Mouse (Mus musculus) layer of hippocampus, postnatal 10 days (tissue): ENCODE data around the gene Cd3eap. TPM values are rescaled to one million over a fixed set of nuclear protein-coding genes. Genes with fewer than 3 reads are reported as not detected.

Experiments used
- DNase-seq, 2 experiments: peaks; one replicate each; pipeline ENCODE4 v3.0.0; 2021; ENCODE audit warnings: low spot score in 2 of 2
- long read RNA-seq: library from polyadenylated mRNA; stranded (forward); transcript quantifications from one replicate; pipeline ENCODE4 v2.0.0, GENCODE M21; 2023
- total RNA-seq, 2 experiments: library from RNA; stranded (reverse); gene quantifications; 2 replicates each; pipeline ENCODE4 v1.2.3; 2021

Gene Cd3eap
- 10 to 100 TPM; 17.6 to 18.1 TPM for total RNA-seq
- long read RNA-seq, transcript Cd3eap-201 (3 exons, 2,239 nt): major isoform, 15 of 36 reads
- long read RNA-seq, partial matches to known transcripts: 0 of 36 reads
- long read RNA-seq, other reads (novel, unspliced or antisense): 21 of 36 reads

DNA sequence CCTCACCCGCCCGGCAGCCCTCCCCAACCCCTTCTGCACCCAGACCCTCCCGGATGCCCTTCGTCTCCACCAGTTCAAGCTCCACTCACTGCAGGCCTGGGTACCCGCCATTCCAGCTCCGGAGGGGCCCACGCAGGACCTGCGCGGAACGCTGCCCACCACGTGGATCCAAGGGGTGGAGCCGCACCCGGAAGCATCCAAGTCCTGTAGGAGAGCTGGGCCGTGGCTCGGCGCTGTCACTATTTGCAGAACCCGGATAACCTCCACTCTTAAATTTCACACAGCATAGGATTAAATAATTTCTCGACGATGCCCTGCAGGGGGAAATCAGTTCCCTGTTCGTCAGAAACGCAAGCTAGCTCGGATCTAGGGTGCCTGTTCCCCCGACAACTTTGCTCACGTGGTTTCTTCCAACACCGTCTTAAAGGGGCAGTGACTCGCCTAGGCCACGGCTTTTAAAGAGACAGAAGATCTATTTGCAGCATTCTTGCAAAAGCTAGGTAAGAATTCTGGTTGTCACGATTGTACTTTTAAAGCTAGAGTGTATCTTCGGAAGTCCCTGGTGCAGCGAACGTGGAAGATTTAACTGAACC lies at the start of gene Cd3eap, which contains the start of gene Ppp1r13l:
Cd3eap (minus strand) TSS at position 185 of the 593 bp plus-strand sequence.
Ppp1r13l (plus strand) TSS at position 451 of the 593 bp plus-strand sequence.
- DNase-seq: peak; percentile 86 to 91

DNA sequence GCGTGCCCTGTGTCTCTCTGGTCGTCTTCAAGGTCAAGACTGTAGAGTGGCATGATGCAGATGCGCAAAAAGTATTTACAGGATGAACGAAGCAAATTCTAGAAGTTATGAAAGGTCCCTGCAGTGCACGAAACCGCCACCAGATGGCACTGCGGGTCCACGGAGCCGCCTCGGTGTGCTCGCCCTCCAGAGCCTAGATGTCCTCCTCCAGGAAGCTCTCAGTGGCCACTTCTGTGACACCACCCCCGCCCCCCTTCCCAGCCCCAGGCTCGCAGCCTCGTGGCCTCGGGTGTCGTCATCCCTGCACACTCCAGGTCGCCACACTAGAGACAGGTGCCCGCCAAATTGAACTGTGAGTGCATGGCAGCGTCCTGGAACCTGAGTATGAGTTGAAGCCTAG lies 46.1 kb upstream of the Cd3eap start:
- DNase-seq: peak; percentile 87 to 89

DNA sequence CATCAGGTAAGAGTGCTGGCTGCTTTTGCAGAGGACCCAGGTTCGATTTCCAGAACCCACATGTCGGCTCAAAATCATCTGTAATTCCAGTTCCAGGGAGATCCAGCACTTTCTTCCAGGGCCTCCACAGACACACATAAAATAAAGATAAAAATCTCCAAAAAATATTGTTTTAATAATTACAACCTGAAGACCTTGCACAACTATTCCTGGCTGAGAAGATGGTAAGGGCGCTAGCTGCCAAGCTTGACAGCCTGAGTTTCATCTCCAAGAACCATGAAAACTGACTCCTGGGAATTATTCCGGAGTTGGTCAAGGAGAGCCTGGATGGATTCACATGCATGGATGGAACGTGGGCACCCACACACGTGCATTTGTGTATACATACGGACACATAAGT lies 45.2 kb upstream of the Cd3eap start, which contains the start of gene Ckm:
Ckm (plus strand) TSS at position 301 of the 400 bp plus-strand sequence.
- no peak for DNase-seq

DNA sequence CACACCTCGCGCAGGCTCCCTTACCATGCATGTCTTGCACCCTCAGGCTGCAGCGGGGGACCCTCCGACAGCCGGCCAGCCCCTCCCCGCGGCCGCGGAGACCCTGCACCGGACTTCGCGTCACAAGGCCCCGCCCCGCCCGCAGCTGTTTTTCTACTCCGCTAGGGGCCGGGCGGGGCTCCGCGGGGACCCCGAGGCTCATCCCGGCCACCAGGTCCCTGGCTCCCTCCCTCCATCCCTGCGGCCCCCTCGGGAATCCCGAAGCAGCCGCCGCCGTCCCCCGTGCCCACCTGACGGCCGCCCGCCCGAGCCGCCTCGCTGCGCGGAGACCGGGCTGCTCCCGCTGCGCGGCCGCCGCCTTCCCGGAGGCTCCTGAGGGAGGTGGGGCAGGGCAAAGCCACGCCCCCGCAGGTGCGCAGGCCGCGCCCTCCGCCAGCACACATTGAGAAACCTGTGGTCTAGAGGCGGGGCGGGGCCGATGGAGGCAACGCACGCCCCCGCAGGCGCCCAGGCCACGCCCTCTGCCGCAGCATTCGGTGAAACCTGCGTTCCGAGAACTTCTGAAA lies 44.5 kb upstream of the Cd3eap start, which contains the start of gene Klc3:
Klc3 (minus strand) TSS at position 374 of the 566 bp plus-strand sequence.
- DNase-seq: no peak

DNA sequence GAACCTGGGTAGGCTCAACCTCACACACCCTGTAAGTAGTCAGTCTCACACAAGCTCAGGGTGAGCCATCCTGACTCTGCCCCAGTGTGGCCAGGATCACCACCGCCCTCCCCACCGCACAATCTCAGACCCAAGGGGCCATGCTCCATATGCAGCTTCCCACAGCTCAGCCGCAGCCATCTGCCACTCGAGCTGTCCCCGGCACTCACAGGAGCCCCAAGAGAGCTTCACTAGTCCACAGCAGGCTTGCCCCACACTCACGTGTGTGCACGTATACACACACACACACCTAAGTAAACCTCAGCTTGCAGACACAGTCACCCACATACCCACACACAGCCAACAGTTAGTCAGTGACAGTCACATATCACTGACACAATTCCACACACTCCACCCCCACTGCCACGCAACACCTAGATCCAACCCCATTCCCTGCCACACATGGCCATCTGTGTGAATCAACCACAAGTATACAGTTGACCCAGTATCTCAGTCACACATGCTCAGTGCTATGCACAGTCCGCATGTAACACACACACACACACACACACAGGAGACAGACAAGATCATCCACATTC lies 43.3 kb upstream of the Cd3eap start:
- no peak for DNase-seq

DNA sequence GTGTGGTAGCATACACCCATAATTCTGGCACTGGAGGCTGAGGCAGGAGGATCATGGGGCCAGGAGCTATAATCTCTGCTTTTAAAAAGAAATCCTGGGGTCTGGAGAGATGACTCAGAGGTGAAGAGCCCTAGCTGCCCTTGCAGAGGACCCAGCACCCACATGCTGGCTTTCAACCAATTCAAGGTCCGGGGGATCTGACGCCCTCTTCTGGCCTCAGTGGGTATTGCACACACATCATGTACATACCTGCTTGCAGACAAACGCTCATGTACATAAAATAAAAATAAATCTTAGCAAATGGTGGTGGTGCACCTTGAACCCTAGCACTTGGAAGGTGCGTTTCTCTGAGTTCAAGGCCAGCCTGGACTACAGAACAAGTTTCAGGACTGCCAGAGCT lies 41.7 kb upstream of the Cd3eap start:
- no peak for DNase-seq

DNA sequence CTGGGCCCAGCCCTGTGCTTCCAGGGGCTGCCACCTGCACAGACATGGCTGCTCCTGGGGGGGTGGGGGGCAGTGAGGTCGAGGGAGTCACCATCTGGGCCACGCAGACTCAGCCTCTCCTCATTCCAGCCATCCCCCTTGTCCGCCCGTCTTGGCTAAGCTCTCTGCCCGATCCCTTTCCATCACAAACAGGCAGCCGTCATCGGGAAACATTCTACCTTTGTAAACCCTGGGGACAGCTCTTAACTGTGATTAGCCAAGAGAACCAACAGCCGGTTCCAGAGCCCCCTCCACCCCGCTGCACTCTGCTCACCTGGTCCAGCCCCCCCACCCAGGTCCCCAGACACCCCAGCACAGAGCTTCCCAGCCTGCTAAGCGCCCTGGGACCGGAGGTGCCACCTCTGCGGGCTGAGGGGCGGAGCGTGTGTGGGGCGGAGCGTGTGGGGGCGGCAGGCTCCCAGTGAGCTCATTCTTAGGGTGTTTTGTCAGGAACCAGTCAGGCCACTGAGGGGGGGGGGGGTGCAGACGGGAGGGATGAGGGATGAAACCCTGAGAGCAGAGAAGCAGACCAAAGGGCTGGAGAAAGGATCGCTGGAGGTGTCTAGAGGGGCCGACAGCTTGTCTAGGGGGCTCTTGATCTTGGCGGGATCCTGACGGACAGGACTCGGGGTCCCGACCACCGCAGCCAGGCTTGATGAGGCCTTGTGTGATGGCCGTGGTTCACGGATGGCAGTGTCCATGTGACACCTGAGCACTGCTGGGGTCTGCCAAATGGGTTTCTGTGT lies 40.4 kb upstream of the Cd3eap start:
- DNase-seq: no peak

DNA sequence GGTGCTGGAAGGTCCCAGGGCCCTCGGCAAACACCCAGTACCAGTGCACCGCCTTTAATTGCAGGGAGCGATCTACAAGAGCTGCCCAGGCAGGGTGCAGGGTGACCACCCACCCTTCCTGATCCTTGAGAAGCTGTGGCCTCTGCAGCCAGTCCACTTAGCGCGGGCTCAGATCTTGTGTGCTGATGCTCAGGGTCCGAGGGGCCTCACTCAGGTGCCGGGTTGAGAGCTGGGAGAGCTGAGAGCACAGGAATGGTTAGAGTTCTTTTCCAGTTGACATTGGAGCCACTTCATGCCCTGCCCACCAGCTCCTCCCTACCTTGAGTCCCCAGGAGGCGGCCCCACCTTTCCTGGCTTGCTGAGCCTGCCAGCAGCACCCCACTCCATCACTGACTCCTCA lies 35.2 kb upstream of the Cd3eap start:
- no peak for DNase-seq

DNA sequence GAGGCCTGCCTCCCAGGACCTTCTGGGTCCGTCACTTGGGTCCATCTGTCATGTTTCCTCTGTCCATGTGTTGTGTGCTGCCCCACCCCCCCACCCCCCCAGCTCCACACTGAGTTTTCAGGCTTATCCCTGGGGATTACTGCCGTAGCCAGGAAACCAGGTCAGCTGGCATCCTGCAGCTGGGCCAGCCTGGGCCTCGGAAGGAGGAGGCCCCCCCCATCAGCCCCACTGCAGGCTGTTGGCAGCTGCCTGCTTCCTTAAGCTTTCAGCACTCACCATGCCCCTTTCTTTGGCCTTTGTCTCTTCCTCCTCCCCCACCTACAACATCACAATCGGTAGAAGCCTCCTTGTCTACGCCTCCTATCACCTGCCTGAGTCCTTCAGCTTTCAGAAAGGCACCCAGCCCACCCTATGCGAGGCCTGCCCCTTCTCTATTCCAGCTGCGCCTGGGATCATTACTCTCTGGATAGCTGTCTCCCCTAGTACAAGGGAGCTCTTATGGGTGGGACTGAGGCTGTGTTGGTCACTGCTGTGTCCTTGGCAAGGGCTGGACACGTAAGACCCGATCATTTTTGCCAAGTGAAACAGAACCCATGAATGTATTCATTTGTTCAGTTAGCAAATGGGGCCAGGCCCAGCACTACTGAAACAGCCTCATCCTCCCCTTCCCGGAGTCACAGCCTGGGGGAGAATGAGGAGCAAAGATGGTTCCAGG lies 29.6 kb upstream of the Cd3eap start:
- DNase-seq: peak; percentile 47 to 61

DNA sequence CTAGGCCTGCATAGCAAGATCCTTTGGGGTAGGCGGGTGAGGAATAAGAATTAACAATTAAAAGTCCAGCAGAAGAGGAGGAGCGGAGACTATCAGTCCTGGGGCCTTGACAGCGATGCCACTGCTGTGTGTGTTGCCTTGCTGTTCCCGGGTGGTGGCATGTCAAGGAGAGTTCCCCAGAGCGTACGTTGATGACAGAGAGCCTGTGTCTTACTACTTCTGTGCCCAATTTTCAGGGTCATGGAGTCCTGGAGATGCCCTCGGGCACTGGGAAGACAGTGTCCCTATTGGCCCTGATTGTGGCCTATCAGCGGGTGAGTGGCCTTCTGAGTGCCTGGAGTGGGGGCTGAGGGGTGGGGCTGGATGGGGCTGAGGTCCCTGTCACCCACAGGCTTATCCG lies 24.4 kb upstream of the Cd3eap start:
- no peak for DNase-seq

DNA sequence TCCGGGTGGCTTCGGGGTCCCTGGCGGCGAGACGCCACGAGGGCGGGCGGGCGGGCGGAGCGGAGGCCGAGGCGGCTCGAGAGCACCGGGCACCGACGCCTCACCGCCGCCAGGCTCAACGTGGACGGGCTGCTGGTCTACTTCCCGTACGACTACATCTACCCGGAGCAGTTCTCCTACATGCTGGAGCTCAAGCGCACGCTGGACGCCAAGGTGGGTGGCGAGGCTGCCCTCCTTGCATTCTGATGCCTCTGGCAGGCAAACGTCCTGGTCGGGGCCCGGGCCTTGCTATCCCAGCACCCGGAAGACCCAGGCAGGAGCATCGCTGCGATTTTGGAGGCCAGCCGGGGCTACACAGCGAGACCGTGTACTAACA lies 22.9 kb upstream of the Cd3eap start:
- no peak for DNase-seq

DNA sequence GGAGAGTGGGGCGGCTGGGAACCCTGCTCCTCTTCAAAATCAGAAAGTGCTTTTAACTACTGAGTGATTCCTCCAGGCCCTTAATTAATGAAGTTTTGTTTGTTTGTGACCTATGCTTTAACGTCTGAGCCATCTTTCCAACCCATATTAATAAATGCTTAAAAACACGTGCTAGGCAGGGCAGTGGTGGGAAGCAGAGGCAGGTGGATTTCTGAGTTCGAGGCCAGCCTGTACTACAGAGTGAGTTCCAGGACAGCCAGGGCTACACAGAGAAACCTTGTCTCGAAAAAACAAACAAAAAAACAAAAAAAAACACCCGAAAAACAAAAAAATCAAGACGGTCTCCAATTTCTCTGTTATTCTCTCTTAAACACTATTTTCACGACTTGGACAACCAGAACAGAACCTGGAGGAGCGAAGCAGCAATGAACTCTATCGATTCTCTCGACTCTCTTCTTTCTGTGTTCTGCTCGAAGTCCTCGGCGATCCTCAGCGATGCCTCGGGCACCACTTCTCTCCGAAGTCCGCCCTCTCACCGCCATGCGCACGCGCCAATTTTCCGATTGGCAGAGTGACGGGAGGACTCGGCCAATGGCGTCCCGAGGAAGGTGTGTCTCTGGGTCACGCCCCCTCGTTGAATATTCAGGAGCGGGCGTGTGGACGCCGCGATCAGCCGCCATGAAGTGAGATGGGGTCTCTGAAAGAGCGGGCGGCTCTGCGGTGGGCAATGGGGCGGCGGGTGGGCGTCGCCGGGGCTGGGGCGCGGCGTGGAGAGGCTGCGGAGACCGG lies 22.3 kb upstream of the Cd3eap start, which contains the start of gene Ercc2:
Ercc2 (plus strand) TSS at position 634 of the 789 bp plus-strand sequence.
- peak; percentile 99 to 100 for DNase-seq

DNA sequence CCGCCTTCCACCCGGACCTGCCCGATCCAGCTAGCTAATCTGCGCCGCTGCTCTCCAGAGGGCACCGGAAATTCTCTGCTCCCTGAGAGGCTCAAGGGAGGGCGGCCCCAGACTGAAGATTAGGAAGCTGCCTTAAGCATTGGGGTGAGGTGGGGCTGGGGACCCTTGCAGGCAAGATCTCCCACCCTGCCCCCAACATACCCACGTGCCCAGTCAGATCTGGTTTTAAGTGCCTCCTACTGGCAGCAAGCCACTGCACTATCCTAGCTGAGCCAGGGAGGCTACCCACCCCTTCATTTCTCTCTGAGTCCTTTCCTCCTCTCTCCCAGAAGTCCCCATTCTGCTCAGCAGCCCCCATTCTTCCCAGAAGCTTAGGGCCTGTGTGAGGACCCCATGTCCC lies 18.8 kb upstream of the Cd3eap start:
- DNase-seq: no peak

DNA sequence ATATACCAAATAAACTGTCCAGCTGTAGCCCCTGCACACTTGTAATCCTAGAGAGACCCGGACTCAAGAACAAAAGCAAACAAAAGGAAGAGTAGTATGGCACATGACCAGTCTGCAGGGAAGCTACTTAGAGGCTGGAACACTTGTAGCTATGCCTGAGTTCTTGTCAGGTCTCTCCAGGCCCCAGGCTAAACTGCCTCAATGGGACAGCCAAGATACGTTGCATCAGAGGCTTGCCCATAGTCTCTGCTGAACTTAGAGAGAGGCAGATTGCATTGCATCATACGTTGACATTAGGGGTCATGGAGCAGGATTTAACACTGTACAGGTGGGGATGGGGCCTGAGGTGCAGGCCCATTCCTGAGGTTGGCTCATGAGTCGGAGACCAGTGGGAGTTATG lies 16.7 kb upstream of the Cd3eap start:
- no peak for DNase-seq

DNA sequence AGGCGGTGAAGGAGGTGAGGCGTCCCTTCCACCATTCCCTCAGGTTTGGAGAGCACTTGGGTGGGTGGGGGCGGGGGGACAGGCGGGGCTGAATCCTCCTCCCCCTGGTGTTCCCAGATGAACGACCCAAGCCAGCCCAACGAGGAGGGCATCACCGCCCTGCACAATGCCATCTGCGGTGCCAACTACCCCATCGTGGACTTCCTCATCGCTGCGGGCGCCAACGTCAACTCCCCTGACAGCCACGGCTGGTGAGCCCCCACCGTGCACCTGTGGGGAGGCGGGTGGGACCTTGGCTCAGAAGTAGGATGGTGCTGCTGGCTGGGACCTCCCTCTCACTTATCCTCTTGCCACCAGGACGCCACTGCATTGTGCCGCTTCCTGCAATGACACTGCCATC lies 16.1 kb upstream of the Cd3eap start:
- no peak for DNase-seq

DNA sequence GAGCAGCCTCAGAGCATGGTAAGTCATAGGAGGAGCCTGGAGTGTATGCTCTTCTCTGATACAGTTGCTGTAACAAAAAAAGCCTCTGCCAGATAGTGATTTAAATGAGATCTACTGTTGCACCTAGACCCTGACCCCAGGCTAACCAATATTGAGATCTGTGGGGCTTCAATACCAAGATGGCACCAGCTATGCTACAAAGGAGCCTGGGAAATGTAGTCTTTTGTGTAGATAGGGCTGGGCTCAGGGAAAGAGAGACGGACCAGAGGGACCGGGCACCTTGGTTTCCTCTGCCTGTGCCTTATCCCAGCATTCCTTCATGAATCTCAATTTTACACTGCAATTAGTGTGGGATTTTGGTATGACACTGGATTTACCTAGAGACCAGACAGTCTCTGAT lies 14.1 kb upstream of the Cd3eap start:
- DNase-seq: no peak

DNA sequence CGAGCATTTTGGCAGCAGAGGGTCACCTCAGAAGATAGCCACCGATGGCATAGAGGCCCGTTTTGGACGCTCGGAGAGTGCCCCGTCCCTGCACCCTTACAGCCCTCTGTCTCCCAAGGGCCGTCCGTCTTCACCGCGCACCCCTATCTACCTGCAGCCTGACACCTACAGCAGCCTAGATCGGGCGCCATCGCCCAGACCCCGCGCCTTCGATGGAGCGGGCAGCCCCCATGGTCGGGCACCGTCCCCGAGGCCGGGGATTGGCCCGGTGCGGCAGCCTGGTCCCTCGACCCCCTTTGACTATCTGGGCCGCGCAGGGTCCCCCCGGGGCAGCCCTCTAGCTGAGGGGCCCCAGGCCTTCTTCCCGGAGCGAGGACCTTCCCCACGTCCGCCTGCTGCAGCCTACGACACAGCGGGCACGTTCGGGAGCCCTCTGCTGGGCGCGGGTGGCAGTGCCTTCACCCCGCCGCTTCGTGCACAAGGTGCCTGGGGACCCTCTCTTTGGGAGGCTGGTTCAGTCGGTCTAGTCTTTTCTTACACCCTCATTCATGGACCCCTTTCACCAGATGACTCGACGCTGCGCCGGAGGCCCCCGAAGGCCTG lies 10.6 kb upstream of the Cd3eap start:
- DNase-seq: peak; percentile 82 to 87

DNA sequence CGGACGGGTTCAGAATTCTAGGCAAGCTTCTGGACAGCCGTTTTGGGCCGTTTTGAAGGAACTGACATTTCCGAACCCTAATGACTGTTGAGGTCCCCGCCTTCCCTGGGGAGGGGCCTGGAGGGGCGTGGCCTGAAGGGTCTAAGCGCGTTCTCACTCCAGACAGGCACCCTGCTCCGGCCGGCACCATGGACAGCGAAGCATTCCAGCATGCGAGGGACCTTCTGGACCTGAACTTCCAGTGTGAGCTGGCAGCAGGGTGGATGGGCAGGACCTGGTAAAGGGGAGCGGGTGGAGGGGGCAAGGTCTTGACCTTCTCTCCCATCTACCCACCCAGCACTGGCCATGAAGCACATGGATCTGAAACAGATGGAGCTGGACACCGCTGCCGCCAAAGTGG lies 9.1 kb upstream of the Cd3eap start:
- DNase-seq: no peak

DNA sequence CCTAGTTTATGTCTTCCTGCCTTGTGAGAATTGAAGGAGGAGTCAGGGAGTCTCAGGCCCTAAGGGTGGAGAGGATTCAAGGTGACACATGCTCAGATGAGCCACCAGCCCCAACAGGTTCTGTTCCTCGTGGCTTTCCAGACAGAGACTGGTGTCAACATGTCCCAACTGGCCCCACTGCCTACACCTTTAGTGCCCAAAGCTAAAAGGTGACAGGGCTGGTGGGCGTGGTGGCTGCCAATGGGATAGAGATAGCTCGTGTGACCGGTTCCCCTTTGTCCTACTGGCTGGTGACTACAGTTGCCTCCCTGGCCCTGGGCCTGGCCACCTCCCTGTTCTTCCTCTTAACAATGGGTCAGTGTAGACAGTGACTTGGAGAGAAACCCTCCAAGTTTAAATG lies 6.1 kb upstream of the Cd3eap start:
- DNase-seq: no peak

DNA sequence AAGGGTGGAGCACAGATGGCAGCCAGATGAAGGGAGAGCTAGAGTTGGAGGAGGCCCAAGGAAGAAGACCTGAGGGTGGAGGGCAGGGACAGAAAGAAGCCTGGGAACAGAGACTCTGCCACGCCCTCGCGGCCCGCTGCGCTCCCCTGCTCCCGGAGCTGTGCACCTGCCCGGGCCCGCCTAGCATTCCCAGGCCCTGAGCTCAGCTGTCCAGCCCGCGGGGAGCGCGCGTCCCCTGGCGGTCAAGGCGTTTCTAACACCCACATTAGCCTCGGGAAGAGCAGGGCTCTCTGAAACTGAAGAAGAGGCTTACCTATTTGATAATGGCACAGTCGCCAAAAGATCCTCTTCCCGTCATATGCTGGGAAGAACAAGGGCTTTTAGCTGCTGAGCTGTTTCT lies 4.6 kb upstream of the Cd3eap start:
- peak; percentile 49 to 64 for DNase-seq
